Mouse (Mus musculus) embryo, embryonic 11 days (tissue): ENCODE data around the gene Ing5.
"Not testable (repeated sequence)": the region's sequence is repeated elsewhere in the genome, so short reads cannot be mapped to it uniquely, and the experiment has no call there.

Experiments
- DNase-seq: peaks from one replicate; pipeline ENCODE4 v3.0.0-alpha.2; 2015

Ing5 gene

DNA sequence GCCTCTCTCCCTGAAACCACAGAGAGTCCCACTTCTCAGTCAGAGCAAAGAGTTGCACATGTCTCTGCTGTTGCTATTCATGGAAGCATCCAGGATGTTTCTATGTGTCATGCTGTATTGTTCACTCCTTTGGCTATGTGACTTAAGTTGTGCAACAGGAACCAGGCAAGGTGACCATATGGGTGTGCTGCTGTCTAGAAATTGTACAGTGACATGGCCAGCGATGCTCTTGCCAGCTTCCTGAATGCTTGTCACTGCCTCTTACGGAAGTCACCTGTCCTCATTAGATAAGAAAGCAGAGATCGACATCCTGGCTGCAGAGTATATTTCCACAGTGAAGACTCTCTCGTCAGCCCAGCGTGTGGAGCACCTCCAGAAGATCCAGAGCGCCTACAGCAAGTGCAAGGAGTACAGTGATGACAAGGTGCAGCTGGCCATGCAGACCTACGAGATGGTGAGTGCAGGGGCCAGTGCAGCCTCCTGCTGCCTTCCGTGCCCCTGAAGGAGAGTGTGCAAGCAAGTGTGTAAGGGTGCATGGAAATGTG lies 7.8 kb downstream of the Ing5 start:
- DNase-seq, result no peak

GRCm38 (mm10) chr1:93817823-93818532 lies 14.2 kb downstream of the Ing5 start:
- DNase-seq, result no peak

DNA sequence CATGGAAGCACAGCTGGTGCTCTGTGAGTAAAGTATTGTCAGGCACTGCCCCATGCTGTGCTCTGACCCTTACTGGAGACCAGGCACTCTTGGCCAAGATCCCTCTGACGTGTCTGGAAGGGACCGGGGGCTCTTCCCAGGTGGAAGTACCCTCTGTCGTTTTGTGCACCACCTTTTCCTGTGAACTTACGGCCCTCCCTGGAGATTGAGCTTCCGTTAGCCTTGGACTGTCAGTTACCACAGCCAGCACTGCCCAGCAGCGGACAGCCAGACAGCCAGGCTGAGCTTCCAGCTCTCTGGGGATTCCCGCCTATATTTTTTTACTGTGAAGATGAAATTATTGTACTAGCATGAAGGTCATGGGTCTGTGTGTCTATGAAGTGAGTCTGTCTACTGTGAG lies 15.0 kb downstream of the Ing5 start:
- no peak for DNase-seq

GRCm38 (mm10) chr1:93823796-93824495 lies 20.2 kb downstream of the Ing5 start:
- DNase-seq, result no peak

DNA sequence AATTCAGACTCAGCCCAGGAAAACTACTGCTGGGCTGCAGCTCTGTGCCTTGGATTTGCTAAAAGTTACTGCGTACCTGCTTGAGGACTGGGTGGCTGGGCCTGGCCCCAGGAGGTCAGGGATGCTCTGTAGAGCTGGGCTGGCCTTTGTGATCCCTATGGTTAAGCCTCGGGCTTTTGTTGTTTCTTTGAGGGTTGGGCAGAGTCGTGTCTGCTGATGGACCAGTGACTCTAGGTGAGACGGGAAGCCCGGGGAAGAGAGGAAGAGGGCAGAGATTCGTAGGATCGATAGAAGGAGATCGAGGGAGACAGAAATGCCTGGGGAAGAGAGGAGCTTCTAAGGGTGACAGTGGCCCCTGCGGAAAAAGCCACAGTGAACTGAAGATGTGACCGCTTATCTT lies 20.8 kb downstream of the Ing5 start, which contains the start of gene D2hgdh:
D2hgdh (plus strand) TSS at position 301 of the 400 bp plus-strand sequence.
- peak; percentile 26 for DNase-seq

DNA sequence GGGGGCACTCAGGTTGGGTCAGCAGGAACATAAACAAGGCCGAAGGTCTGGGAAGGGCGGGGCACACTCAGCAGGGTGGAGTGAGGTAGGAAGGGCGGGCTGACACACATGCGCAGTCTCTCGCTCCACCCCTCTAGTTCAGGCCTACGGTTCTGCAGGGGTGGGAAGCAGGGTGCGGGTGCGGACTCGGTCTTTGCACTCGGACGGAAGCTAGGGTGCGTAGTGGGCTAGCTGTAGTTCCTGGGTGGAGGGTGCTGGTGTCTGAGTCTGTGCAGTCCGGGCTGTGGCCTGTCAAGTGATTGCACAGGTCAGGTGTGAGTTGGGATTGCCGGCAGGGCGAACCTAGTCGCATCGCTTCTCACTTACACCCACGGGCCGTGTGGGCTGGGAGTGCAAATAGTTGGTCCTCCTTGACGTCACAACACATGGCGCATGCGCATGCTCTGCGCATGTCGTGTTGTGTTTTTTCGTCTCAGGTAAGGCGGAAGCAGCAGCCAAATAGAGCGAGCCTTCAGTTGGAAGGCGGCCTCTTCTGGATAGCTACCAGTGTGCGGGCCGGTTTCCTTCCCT lies 21.4 kb downstream of the Ing5 start:
- DNase-seq, result peak; percentile 95

- DNase-seq, result peak; percentile 17
Measured at GRCm38 (mm10) chr1:93825771-93826539, 22.2 kb downstream of the Ing5 start.

GRCm38 (mm10) chr1:93826540-93826835 lies 22.7 kb downstream of the Ing5 start:
- DNase-seq, result no peak

DNA sequence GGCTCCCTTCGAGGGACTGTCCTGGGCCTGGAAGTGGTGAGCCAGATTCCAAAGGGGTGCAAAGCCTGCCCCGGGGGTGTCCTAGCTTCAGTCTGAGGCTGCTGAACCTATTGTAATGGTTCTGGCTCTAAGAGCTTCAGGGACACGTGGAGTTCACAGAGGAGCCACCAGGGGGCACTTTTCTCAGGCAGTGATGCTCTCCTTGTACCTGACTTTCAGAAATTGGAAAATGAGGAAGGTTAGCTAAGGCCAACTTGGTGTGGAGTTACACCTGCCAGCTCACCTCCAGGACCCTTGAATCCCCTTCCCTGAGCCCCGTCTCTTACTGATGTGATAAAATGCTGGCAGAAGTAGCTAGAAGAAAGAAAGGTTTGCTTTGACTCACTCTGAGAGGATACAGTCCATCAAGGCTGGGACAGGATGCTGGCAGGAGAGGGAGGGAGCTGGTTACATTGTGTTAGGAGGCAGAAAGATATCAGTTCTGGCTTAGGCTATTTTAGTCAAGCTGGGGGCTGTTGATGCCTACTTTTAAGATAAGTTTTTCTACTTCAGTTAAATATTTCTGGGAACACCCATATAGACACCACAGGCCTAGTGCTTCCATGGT lies 29.1 kb downstream of the Ing5 start:
- not testable (repeated sequence) for DNase-seq

GRCm38 (mm10) chr1:93834671-93835150 lies 30.9 kb downstream of the Ing5 start:
- DNase-seq, result no peak

DNA sequence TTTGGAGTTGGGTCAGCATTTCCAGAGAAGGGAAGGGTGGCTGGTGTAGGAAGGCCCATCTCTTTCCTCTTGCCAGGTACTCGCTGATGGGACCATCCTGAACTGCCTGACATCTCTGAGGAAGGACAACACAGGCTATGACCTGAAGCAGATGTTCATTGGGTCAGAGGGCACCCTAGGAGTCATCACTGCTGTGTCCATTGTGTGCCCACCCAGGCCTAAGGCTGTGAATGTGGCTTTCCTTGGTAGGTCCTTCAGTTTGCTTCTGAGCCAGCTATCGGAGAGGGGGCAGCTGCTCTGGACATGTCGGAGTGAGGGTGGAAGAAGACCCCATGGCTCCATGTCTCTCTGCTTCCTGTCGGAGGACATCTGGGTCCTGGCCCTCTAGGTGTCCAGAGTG lies 31.4 kb downstream of the Ing5 start:
- DNase-seq, result no peak

- DNase-seq, result no peak
Measured at GRCm38 (mm10) chr1:93835876-93836531, 32.2 kb downstream of the Ing5 start.

DNA sequence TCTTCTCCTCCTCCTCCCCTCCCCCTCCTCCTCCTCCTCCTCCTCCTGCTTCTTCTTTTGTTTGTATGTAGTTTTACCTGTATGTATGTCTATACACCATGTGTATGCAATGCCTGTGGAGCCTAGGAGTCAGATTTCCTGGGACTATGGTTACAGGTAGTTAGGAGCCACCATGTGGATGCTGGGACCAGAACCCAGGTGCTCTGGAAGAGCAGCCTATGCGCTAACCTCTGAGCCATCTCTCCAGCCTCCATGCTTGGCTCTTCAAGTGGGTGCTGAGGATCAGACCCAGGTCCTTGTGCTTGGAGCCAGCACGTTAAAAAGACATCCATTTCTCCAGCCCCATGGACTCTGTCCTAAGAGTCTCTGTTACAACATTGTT lies 32.8 kb downstream of the Ing5 start:
- no peak for DNase-seq

DNA sequence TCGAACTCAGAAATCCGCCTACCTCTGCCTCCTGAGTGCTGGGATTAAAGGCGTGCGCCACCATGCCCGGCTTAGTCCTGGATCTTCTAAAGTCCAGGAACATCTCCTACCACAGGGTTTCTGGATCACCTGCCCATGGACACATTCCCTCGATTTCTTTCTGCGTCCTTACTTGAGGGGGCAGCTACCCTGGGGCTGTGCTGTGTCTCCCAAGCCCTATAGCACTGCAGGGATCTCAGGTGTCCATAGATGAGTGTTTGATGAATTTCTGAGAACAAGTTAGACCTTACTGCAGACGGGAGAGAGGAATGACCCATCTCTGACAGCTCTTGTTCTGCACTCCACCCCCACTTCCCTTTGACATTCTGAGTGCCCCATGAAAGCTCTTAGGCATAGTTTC lies 33.6 kb downstream of the Ing5 start:
- no peak for DNase-seq

- not testable (repeated sequence) for DNase-seq
Measured at GRCm38 (mm10) chr1:93838569-93838968, 34.8 kb downstream of the Ing5 start.

DNA sequence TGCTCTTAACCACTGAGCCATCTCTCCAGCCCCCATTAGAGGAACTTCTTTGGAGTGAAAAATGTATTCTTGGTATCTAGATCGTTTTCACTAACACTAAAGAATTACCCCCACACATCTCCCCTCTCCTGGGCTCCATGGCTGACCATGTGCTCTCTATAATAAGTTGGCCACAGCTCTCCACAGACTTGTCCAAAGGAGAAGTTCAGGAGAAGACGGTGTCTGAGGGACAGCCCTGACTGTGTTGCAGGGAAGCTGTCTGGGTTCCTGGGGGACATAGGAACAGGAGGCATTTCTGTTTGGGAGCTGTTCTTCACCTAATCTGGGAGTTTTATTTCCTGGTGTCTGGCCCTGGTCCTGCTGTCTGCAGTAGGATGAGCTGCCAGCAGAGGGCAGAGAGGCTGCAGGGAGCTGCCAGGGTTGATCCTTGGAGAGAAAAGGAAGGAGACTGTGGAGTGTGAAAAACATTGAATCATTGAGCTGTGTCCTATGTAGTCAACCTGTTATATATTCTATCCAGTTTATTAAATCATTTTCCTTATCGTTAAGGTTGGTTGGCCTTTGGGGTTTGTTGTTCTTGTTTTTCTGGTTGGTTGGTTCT lies 42.1 kb downstream of the Ing5 start:
- not testable (repeated sequence) for DNase-seq

DNA sequence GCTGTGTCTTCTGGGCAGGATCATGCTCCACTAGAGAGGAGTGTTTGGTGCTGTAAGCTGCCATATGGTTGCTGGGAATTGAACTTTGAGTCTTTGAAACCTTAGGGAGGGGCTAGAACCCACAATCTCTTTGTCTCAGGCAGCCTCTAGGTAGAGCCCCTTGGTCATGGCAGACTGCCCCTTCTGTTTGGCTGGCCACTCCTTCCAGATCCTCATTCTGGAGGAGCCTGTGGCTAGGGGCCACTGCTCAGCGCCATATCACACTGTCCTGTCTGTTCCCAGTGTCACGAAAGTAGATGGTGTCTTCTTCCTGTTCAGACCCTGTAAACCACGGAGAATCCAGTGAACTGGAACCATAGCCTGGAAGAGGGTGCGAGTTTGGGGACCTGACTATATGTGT lies 52.0 kb downstream of the Ing5 start:
- DNase-seq, result not testable (repeated sequence)

- DNase-seq, result no peak
Measured at GRCm38 (mm10) chr1:93857370-93857769, 53.6 kb downstream of the Ing5 start.

DNA sequence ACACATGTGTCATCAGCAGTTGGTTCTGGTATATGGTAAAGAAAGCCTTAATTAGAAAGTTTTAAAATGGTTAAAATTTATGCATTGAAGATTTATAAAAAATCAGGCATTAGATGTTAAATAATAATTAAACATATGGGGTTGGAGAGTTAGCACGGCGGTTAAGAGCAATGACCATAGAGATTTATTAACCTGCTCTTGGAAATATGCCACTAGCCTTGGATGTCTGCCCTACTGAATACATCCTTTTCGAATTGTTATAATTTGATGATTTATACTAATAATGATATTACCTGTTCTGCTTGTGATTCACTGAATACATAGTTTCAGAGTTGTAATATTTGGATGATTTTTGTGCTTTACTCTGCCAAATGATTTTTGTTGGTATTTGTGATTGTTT lies 54.2 kb downstream of the Ing5 start:
- DNase-seq, result no peak

GRCm38 (mm10) chr1:93859619-93860018 lies 55.9 kb downstream of the Ing5 start:
- no peak for DNase-seq

DNA sequence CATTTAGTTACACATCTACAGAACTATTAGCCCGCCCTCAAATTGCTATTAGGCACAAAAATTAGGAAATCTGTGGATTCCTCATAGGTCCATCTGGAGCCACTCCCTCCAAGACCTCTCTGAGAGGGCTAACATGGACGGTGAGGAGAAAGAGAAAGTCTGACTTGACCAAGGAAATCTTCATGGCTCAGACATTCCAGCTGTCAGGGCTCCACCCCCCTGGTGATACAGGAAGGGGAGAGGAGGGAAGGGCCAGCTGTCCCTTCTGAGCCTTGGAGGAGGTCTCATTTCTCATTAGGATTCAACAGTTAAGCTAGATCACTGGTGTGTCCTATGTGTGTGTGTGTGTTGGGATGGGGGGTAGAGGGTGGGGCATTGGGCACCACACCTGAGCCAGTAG lies 57.3 kb downstream of the Ing5 start, which contains the start of gene Gal3st2:
Gal3st2 (plus strand) TSS at position 259 of the 400 bp plus-strand sequence.
- DNase-seq, result not testable (repeated sequence)
